Mouse (Mus musculus) heart, postnatal 4 days (tissue): ENCODE data around the gene Prrt3. TPM values are rescaled to one million over a fixed set of nuclear protein-coding genes. Genes with fewer than 3 reads are reported as not detected.

Source experiments
- DNase-seq: peaks from one replicate; pipeline ENCODE4 v3.0.0; 2021
- microRNA-seq, 2 experiments: library from miRNA; unstranded; fragments of <30 nt; microRNA quantifications; one replicate each; pipeline ENCODE4 v1.2.0; 2021 to 2022
- total RNA-seq, 2 experiments: library from RNA; stranded (reverse); gene quantifications; 2 replicates each; pipeline ENCODE4 v1.2.3; 2021

The Prrt3 gene
- total RNA-seq, 2 experiments from 2014 or later = not detected

DNA sequence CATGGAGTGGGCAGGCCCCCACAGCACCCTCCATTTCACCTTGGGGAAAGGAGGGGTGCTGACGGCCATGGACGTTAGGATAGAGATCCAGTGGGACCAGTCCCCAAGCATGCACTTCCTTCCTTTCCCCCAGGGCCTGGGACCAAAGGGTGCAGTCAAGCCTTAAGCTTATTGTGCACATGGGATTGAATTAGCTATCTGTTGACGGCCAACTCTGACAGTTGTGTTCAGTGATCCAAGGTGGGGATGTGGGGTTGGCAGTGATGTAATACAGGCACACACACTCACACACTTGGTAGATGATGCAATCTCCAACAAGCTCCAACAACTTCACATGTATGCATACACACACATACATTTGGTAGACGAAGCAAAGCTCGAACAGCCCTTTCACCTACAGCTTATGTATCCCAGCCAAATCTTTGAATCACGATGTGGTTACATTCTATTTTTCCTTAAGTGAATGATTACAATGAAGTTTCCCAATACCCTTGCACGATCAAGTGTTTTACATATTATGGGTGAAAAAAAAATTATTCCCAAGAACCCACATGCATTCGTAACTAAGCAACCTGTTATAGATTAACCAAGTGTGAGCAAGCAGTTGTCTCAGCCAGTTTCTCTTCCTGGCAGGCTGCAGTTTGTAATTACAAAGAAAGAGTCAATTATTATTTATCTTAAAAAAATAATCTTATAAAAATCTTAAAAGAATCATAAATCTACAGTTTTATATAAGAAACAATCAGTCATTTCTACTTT lies 57.3 kb downstream of the Prrt3 start:
- no peak for DNase-seq

Small RNAs within 50 kb of the gene (microRNA-seq; reads per million reads assigned to microRNA genes)
- 0 reads per million in 2 experiments for gene Gm23365

Other genes with a start within 250 kb of the Prrt3 start
- not detected for gene Cpne9, start 219.6 kb downstream of the Prrt3 start, total RNA-seq
- gene Brpf1, start 194.8 kb downstream of the Prrt3 start, total RNA-seq = 10 to 100 TPM; 21.8 to 23.8 TPM
- gene Ogg1, start 175.0 kb downstream of the Prrt3 start, total RNA-seq = 1 to 10 TPM; 5.2 to 6.2 TPM
- gene Camk1, start 157.9 kb downstream of the Prrt3 start, total RNA-seq = 10 to 100 TPM; 73.5 to 73.7 TPM
- 10 to 100 TPM; 23.8 to 26.0 TPM for gene Tada3, start 124.0 kb downstream of the Prrt3 start, total RNA-seq
- 100 to 1,000 TPM; 142 to 143 TPM for gene Arpc4, start 123.8 kb downstream of the Prrt3 start, total RNA-seq
- gene Ttll3, start 112.7 kb downstream of the Prrt3 start, total RNA-seq = 1 to 10 TPM; 1.7 to 2.7 TPM
- 1 to 10 TPM; 7.1 to 7.9 TPM for gene Rpusd3, start 82.6 kb downstream of the Prrt3 start, total RNA-seq
- 1 to 10 TPM; 1.8 to 2.3 TPM for gene Cidec, start 66.2 kb downstream of the Prrt3 start, total RNA-seq
- gene Jagn1, start 59.4 kb downstream of the Prrt3 start, total RNA-seq = 10 to 100 TPM; 28.3 to 34.7 TPM
- gene Il17re, start 43.4 kb downstream of the Prrt3 start, total RNA-seq = 1 to 10 TPM; 1.1 to 1.3 TPM
- 10 to 100 TPM in 1 of 2 experiments, 1 to 10 TPM in 1; 7.9 to 10.2 TPM for gene Il17rc, start 30.5 kb downstream of the Prrt3 start, total RNA-seq
- gene Creld1, start 18.6 kb downstream of the Prrt3 start, total RNA-seq = 10 to 100 TPM; 34.6 to 41.5 TPM
- gene Emc3, start 29.7 kb upstream of the Prrt3 start, total RNA-seq = 10 to 100 TPM; 61.9 to 63.6 TPM
- gene Fancd2, start 29.8 kb upstream of the Prrt3 start, total RNA-seq = 10 to 100 TPM in 1 of 2 experiments, 1 to 10 TPM in 1; 7.9 to 10.2 TPM
- not detected for gene Fancd2os, start 98.8 kb upstream of the Prrt3 start, total RNA-seq
- gene Brk1, start 102.8 kb upstream of the Prrt3 start, total RNA-seq = 100 to 1,000 TPM; 101 to 102 TPM
- gene Vhl, start 122.0 kb upstream of the Prrt3 start, total RNA-seq = 10 to 100 TPM; 13.6 to 18.6 TPM
- 10 to 100 TPM in 1 of 2 experiments, 1 to 10 TPM in 1; 8.9 to 11.1 TPM for gene Irak2, start 136.5 kb upstream of the Prrt3 start, total RNA-seq
- gene Tatdn2, start 195.1 kb upstream of the Prrt3 start, total RNA-seq = 10 to 100 TPM; 76.2 to 80.7 TPM
- not detected for gene Ghrl, start 217.9 kb upstream of the Prrt3 start, total RNA-seq
- gene Sec13, start 238.8 kb upstream of the Prrt3 start, total RNA-seq = 100 to 1,000 TPM; 123 to 125 TPM